Mouse (Mus musculus): ENCODE results near the gene Evc2. TPM values are rescaled to one million over a fixed set of nuclear protein-coding genes. Genes with fewer than 3 reads are reported as not detected.
A peak's percentile ranks its signal among the peaks of the same experiment; 100 is the strongest.

Gene Evc2
- polyA plus RNA-seq, 1 experiment from 2014 or later = 4.9 TPM

- no peak overlapping the region for H3K4me3 ChIP-seq
- H3K36me3 ChIP-seq = no peaks in the 10 kb centered on the region
- no peak overlapping the region for H3K27ac ChIP-seq (replicated peaks)
- no peak overlapping the region for H3K4me2 ChIP-seq
- no peak for ATAC-seq (ENCODE audit: low read depth)
- H3K9ac ChIP-seq = no peak overlapping the region
- 78% methylated on average over 7 of the region's 7 CpGs for WGBS
- H3K4me1 ChIP-seq (replicated peaks) = no peaks in the 10 kb centered on the region
- no peaks in the 10 kb centered on the region for H3K27me3 ChIP-seq
- H3K9me3 ChIP-seq = no peaks in the 10 kb centered on the region
Observed at GRCm38 (mm10) chr5:37377376-37377775, 39.1 kb downstream of the Evc2 start.

GRCm38 (mm10) chr5:37380641-37381040, 42.3 kb downstream of the Evc2 start:
- no peaks in the 10 kb centered on the region for H3K4me1 ChIP-seq (replicated peaks)
- no peaks in the 10 kb centered on the region for H3K36me3 ChIP-seq
- H3K4me2 ChIP-seq = no peak overlapping the region
- no peak for ATAC-seq (ENCODE audit: low read depth)
- H3K9ac ChIP-seq = no peak overlapping the region
- no peaks in the 10 kb centered on the region for H3K9me3 ChIP-seq
- 86% methylated on average over 4 of the region's 4 CpGs for WGBS
- no peak overlapping the region for H3K27ac ChIP-seq (replicated peaks)
- no peaks in the 10 kb centered on the region for H3K27me3 ChIP-seq
- no peak overlapping the region for H3K4me3 ChIP-seq

GRCm38 (mm10) chr5:37383570-37383969, 45.3 kb downstream of the Evc2 start:
- no peak overlapping the region for H3K4me2 ChIP-seq
- no peak for ATAC-seq (ENCODE audit: low read depth)

GRCm38 (mm10) chr5:37388646-37389045, 50.3 kb downstream of the Evc2 start:
- Histone ChIP-seq H3K4me3 (no peak overlapping the region), H3K9me3 (no peaks in the 10 kb centered on the region), H3K27me3 (no peaks in the 10 kb centered on the region), H3K4me2 (no peak overlapping the region), H3K27ac (replicated peaks) (no peak overlapping the region), H3K9ac (no peak overlapping the region), H3K36me3 (peaks cover 8% of the 10 kb centered on the region; the same call in 1 of the 2 replicates), H3K4me1 (replicated peaks) (no peaks in the 10 kb centered on the region)
- ATAC-seq (ENCODE audit: low read depth) = no peak
- WGBS = 90% methylated on average over 3 of the region's 3 CpGs

More at GRCm38 (mm10) chr5:37383570-37383969, 45.3 kb downstream of the Evc2 start:
- H3K9ac ChIP-seq = no peak overlapping the region
- H3K4me3 ChIP-seq = no peak overlapping the region
- H3K27ac ChIP-seq (replicated peaks) = no peak overlapping the region
- peaks cover 8% of the 10 kb centered on the region; the same call in 1 of the 2 replicates for H3K36me3 ChIP-seq
- 93% methylated on average over 3 of the region's 3 CpGs for WGBS
- H3K4me1 ChIP-seq (replicated peaks) = no peaks in the 10 kb centered on the region
- no peaks in the 10 kb centered on the region for H3K27me3 ChIP-seq
- H3K9me3 ChIP-seq = no peaks in the 10 kb centered on the region

- no peak for ATAC-seq (ENCODE audit: low read depth)
- H3K4me1 ChIP-seq (replicated peaks) = peaks cover under 1% of the 10 kb centered on the region
Observed at GRCm38 (mm10) chr5:37389808-37390495, 51.7 kb downstream of the Evc2 start.

GRCm38 (mm10) chr5:37390923-37391322, 52.6 kb downstream of the Evc2 start:
- Histone ChIP-seq H3K27me3 (no peaks in the 10 kb centered on the region), H3K36me3 (peaks cover 8% of the 10 kb centered on the region; the same call in 1 of the 2 replicates), H3K9me3 (no peaks in the 10 kb centered on the region), H3K4me1 (replicated peaks) (peaks cover 10% of the 10 kb centered on the region), H3K4me3 (no peak overlapping the region), H3K27ac (replicated peaks) (no peak overlapping the region), H3K9ac (no peak overlapping the region), H3K4me2 (no peak overlapping the region)
- 94% methylated on average over 10 of the region's 10 CpGs for WGBS
- ATAC-seq (ENCODE audit: low read depth) = no peak

More at GRCm38 (mm10) chr5:37389808-37390495, 51.7 kb downstream of the Evc2 start:
- WGBS = 78% methylated on average over 13 of the region's 13 CpGs
- no peaks in the 10 kb centered on the region for H3K27me3 ChIP-seq
- no peak overlapping the region for H3K9ac ChIP-seq
- H3K4me3 ChIP-seq = no peak overlapping the region
- H3K36me3 ChIP-seq = peaks cover 8% of the 10 kb centered on the region; the same call in 1 of the 2 replicates
- no peak overlapping the region for H3K27ac ChIP-seq (replicated peaks)
- H3K9me3 ChIP-seq = no peaks in the 10 kb centered on the region
- no peak overlapping the region for H3K4me2 ChIP-seq

- Histone ChIP-seq H3K9me3 (no peaks in the 10 kb centered on the region), H3K36me3 (peaks cover 3% of the 10 kb centered on the region; the same call in 1 of the 2 replicates), H3K4me2 (no peak overlapping the region), H3K27me3 (no peaks in the 10 kb centered on the region), H3K4me1 (replicated peaks) (peaks cover 10% of the 10 kb centered on the region), H3K9ac (no peak overlapping the region), H3K4me3 (no peak overlapping the region), H3K27ac (replicated peaks) (no peak overlapping the region)
- no peak for ATAC-seq (ENCODE audit: low read depth)
- 89% methylated on average over 10 of the region's 10 CpGs for whole genome bisulfite sequencing
Observed at GRCm38 (mm10) chr5:37391901-37392300, 53.6 kb downstream of the Evc2 start.

- WGBS = 63% methylated on average over 22 of the region's 22 CpGs
- Histone ChIP-seq H3K4me2 (no peak overlapping the region), H3K27ac (replicated peaks) (0 out of 2 replicates have a peak overlapping the region, but pooled peaks have one; percentile 3)
Observed at GRCm38 (mm10) chr5:37395172-37396030, 57.1 kb downstream of the Evc2 start.

GRCm38 (mm10) chr5:37419028-37419427, 80.7 kb downstream of the Evc2 start:
- Histone ChIP-seq H3K9ac (no peak overlapping the region), H3K36me3 (no peaks in the 10 kb centered on the region), H3K9me3 (no peaks in the 10 kb centered on the region), H3K4me2 (no peak overlapping the region), H3K27ac (replicated peaks) (no peak overlapping the region), H3K27me3 (no peaks in the 10 kb centered on the region), H3K4me1 (replicated peaks) (no peaks in the 10 kb centered on the region), H3K4me3 (no peak overlapping the region)
- ATAC-seq (ENCODE audit: low read depth) = no peak
- 76% methylated on average over 6 of the region's 6 CpGs for WGBS

More at GRCm38 (mm10) chr5:37395172-37396030, 57.1 kb downstream of the Evc2 start:
- no peak for ATAC-seq (ENCODE audit: low read depth)
- Histone ChIP-seq H3K9ac (no peak overlapping the region), H3K9me3 (no peaks in the 10 kb centered on the region), H3K4me1 (replicated peaks) (peaks cover 10% of the 10 kb centered on the region), H3K4me3 (no peak overlapping the region), H3K36me3 (no peaks in the 10 kb centered on the region), H3K27me3 (no peaks in the 10 kb centered on the region)

GRCm38 (mm10) chr5:37427210-37427609, 88.9 kb downstream of the Evc2 start:
- H3K4me2 ChIP-seq = no peak overlapping the region
- H3K9ac ChIP-seq = no peak overlapping the region
- H3K27me3 ChIP-seq = no peaks in the 10 kb centered on the region
- no peak overlapping the region for H3K27ac ChIP-seq (replicated peaks)
- peaks cover 9% of the 10 kb centered on the region; the same call in 1 of the 2 replicates for H3K4me1 ChIP-seq (replicated peaks)
- H3K4me3 ChIP-seq = no peak overlapping the region
- no peaks in the 10 kb centered on the region for H3K36me3 ChIP-seq
- H3K9me3 ChIP-seq = no peaks in the 10 kb centered on the region
- 0 out of 2 replicates have a peak, but pooled peaks have one; percentile 16 for ATAC-seq (ENCODE audit: low read depth)

GRCm38 (mm10) chr5:37435417-37435816, 97.1 kb downstream of the Evc2 start:
- Histone ChIP-seq H3K4me2 (no peak overlapping the region), H3K27me3 (no peaks in the 10 kb centered on the region), H3K4me1 (replicated peaks) (no peaks in the 10 kb centered on the region), H3K9ac (no peak overlapping the region), H3K9me3 (no peaks in the 10 kb centered on the region), H3K27ac (replicated peaks) (no peak overlapping the region), H3K4me3 (no peak overlapping the region), H3K36me3 (no peaks in the 10 kb centered on the region)
- ATAC-seq (ENCODE audit: low read depth) = no peak
- WGBS = 73% methylated on average over 3 of the region's 3 CpGs

- Histone ChIP-seq H3K9me3 (peaks cover 5% of the 10 kb centered on the region; the same call in 1 of the 2 replicates), H3K4me3 (no peak overlapping the region), H3K4me1 (replicated peaks) (no peaks in the 10 kb centered on the region), H3K4me2 (no peak overlapping the region), H3K27ac (replicated peaks) (no peak overlapping the region), H3K27me3 (no peaks in the 10 kb centered on the region), H3K9ac (no peak overlapping the region), H3K36me3 (no peaks in the 10 kb centered on the region)
- 93% methylated on average over 2 of the region's 2 CpGs for WGBS
- no peak for ATAC-seq (ENCODE audit: low read depth)
Observed at GRCm38 (mm10) chr5:37442767-37443166, 104.5 kb downstream of the Evc2 start.
